In genomic region chr15:62734900-62735299, GRCm38 (mm10) we compare ENCODE assay signal across 23 mouse cellular contexts.
DNase-seq lines count a peak whose midpoint lies in the region; ATAC-seq and TF ChIP-seq lines count a peak whose summit lies in the region.
"Had no signal": no experiment of that assay in that cellular context is flagged by ENCODE, and none has a peak within 500 bp of the region (broad histone marks: within the 10 kb centered on the region; RNA-seq: fewer than 3 reads in every experiment).

No protein-coding gene starts in this region.

- no peaks in the 10 kb centered on the region for H3K9me3 ChIP-seq in intestine, embryonic 15.5 days
- H3K9me3 ChIP-seq: embryonic facial prominence, embryonic 15.5 days; forebrain, embryonic 15.5 days; G1E; heart, embryonic 12.5 days; hindbrain, embryonic 10.5 days; hindbrain, embryonic 15.5 days had no signal

- H3K36me3 ChIP-seq in intestine, embryonic 15.5 days: no peaks in the 10 kb centered on the region
- H3K36me3 ChIP-seq: embryonic facial prominence, embryonic 15.5 days; forebrain, embryonic 15.5 days; G1E; heart, embryonic 12.5 days; hindbrain, embryonic 10.5 days; hindbrain, embryonic 15.5 days had no signal

- H3K4me1 ChIP-seq in embryonic fibroblast, embryonic 13.5 days (ENCODE audit: control insufficient read depth, insufficient read depth, low read length): no peaks in the 10 kb centered on the region; the same call in 1 of the 2 replicates
- no peaks in the 10 kb centered on the region for H3K4me1 ChIP-seq in intestine, embryonic 15.5 days (replicated peaks)
- H3K4me1 ChIP-seq: embryonic facial prominence, embryonic 15.5 days; forebrain, embryonic 15.5 days; heart, embryonic 12.5 days; hindbrain, embryonic 10.5 days; hindbrain, embryonic 15.5 days had no signal

- TF ChIP-seq CTCF in embryonic fibroblast, embryonic 13.5 days (IDR thresholded peaks at IDR 0.05; ENCODE audit: borderline replicate concordance, insufficient read depth, low read length): no peak
- TF ChIP-seq CTCF in gastrocnemius, adult 2 months (IDR thresholded peaks at IDR 0.05): no peak

- intact Hi-C loops in gastrocnemius, adult 2 months (cut with DNase I): no loop called here

- DNase-seq in A20 (ENCODE audit: low read depth, low spot score): peak; percentile 20
- DNase-seq in naive thymus-derived CD4-positive, alpha-beta T cell, adult 2 months (ENCODE audit: low read depth): peak; percentile 19
- no peak for DNase-seq in gastrocnemius, adult 2 months
- no peak for DNase-seq in frontal cortex, postnatal 10 days (ENCODE audit: low spot score in 2 of 2)
- DNase-seq: adrenal gland, adult 2 months; B cell, adult 2 months; cerebellum, adult 11 months; cerebellum, adult 8-10 months; cerebellum, postnatal 14 days; embryo, embryonic 11 days; gastrocnemius, postnatal 25 days; kidney, adult 2 months had no signal

- WGBS in intestine, embryonic 15.5 days: 67% methylated on average over 3 of the region's 3 CpGs

- no peak overlapping the region for H3K4me3 ChIP-seq in embryonic fibroblast, embryonic 13.5 days (ENCODE audit: insufficient read depth, low read length)
- no peak overlapping the region for H3K4me3 ChIP-seq in gastrocnemius, adult 2 months
- H3K4me3 ChIP-seq in intestine, embryonic 15.5 days (replicated peaks): no peak overlapping the region
- H3K4me3 ChIP-seq: embryonic facial prominence, embryonic 15.5 days; forebrain, embryonic 15.5 days; heart, embryonic 12.5 days; hindbrain, embryonic 10.5 days; hindbrain, embryonic 15.5 days had no signal

- TF ChIP-seq POLR2A in embryonic fibroblast, embryonic 13.5 days (IDR thresholded peaks at IDR 0.05; ENCODE audit: low read depth, low read length): no peak

- no peak overlapping the region for H3K4me2 ChIP-seq in intestine, embryonic 15.5 days (replicated peaks)
- H3K4me2 ChIP-seq: embryonic facial prominence, embryonic 15.5 days; forebrain, embryonic 15.5 days; heart, embryonic 12.5 days; hindbrain, embryonic 15.5 days had no signal

- peak overlapping the region; percentile 24; the same call in 1 of the 2 replicates for H3K27ac ChIP-seq in embryonic fibroblast, embryonic 13.5 days (ENCODE audit: insufficient read depth, low read length)
- H3K27ac ChIP-seq in gastrocnemius, adult 2 months: no peak overlapping the region
- H3K27ac ChIP-seq in intestine, embryonic 15.5 days: no peak overlapping the region
- H3K27ac ChIP-seq: embryonic facial prominence, embryonic 15.5 days; forebrain, embryonic 15.5 days; hindbrain, embryonic 10.5 days; hindbrain, embryonic 15.5 days had no signal

- peak; percentile 27 for ATAC-seq in CD4-positive, CD25-positive, alpha-beta regulatory T cell, adult 4 months
- no peak for ATAC-seq in intestine, embryonic 15.5 days
- ATAC-seq: forebrain, embryonic 15.5 days; intestine, embryonic 16.5 days; Patski had no signal

- no peak overlapping the region for H3K9ac ChIP-seq in intestine, embryonic 15.5 days
- H3K9ac ChIP-seq: embryonic facial prominence, embryonic 15.5 days; forebrain, embryonic 15.5 days; heart, embryonic 12.5 days; hindbrain, embryonic 15.5 days had no signal

- H3K27me3 ChIP-seq in intestine, embryonic 15.5 days (replicated peaks): no peaks in the 10 kb centered on the region
- H3K27me3 ChIP-seq: embryonic facial prominence, embryonic 15.5 days; forebrain, embryonic 15.5 days; heart, embryonic 12.5 days; hindbrain, embryonic 15.5 days; Patski had no signal

Comparison
In these comparisons a context has a peak if more than half of its experiments do, and no peak if none do; other contexts are left out.
1. DNase-seq: peak in A20 (single experiment) and naive thymus-derived CD4-positive, alpha-beta T cell, adult 2 months (single experiment); none in gastrocnemius, adult 2 months (single experiment) and frontal cortex, postnatal 10 days (0 of 2).